Mouse (Mus musculus) left cerebral cortex, postnatal 25 days (tissue): ENCODE results near the gene Casq2. TPM values are rescaled to one million over a fixed set of nuclear protein-coding genes. Genes with fewer than 3 reads are reported as not detected.
A peak's percentile ranks its signal among the peaks of the same experiment; 100 is the strongest.
"Not testable (repeated sequence)": the region's sequence is repeated elsewhere in the genome, so short reads cannot be mapped to it uniquely, and the experiment has no call there.

Experiments used
- DNase-seq, 2 experiments: peaks; one replicate each; pipeline ENCODE4 v3.0.0; 2022; ENCODE audit warnings: low spot score in 2 of 2, mixed read lengths in 1 of 2
- intact Hi-C: fragments of 180-260 bp; cut with DNase I; formaldehyde crosslinking; loops from one replicate; pipeline ENCODE4 v1.15.1; 2025
- total RNA-seq, 2 experiments: library from RNA; stranded (reverse); gene quantifications; 2 replicates each; pipeline ENCODE4 v1.2.3; 2021

The Casq2 gene
- total RNA-seq, 2 experiments from 2014 or later, result 1.3 to 1.4 TPM

GRCm38 (mm10) chr3:102156737-102157136, 70.5 kb downstream of the Casq2 start:
- no peak for DNase-seq
- intact Hi-C loops, result no loop called here

GRCm38 (mm10) chr3:102157652-102158051, 71.4 kb downstream of the Casq2 start:
- DNase-seq, result no peak
- intact Hi-C loops, result no loop called here

GRCm38 (mm10) chr3:102158759-102159422, 72.7 kb downstream of the Casq2 start:
- DNase-seq, result no peak
- intact Hi-C loops, result no loop called here

- intact Hi-C loops, result no loop called here
Measured at GRCm38 (mm10) chr3:102159423-102160325, 73.5 kb downstream of the Casq2 start.

GRCm38 (mm10) chr3:102163861-102164260, 77.6 kb downstream of the Casq2 start:
- DNase-seq, intact Hi-C loops: not testable (repeated sequence)

More at GRCm38 (mm10) chr3:102159423-102160325, 73.5 kb downstream of the Casq2 start:
- DNase-seq, result peak; percentile 22 to 35

GRCm38 (mm10) chr3:102164911-102165310, 78.7 kb downstream of the Casq2 start:
- intact Hi-C loops, result loop anchor here (5.0 kb wide), 1 partner anchor 42 kb away; no protein-coding TSS in a partner anchor
- DNase-seq, result no peak

- intact Hi-C loops, result loop anchor here (5.0 kb wide), 1 partner anchor 42 kb away; no protein-coding TSS in a partner anchor
- no peak for DNase-seq
Measured at GRCm38 (mm10) chr3:102165536-102166286, 79.5 kb downstream of the Casq2 start.

GRCm38 (mm10) chr3:102166287-102166620, 80.0 kb downstream of the Casq2 start:
- no peak for DNase-seq
- intact Hi-C loops, result loop anchor here (5.0 kb wide), 1 partner anchor 41 kb away; no protein-coding TSS in a partner anchor

- intact Hi-C loops, result loop anchor here (5.0 kb wide), 1 partner anchor 41 kb away; no protein-coding TSS in a partner anchor
- DNase-seq, result no peak
Measured at GRCm38 (mm10) chr3:102166794-102167193, 80.6 kb downstream of the Casq2 start.

GRCm38 (mm10) chr3:102167555-102168210, 81.5 kb downstream of the Casq2 start:
- intact Hi-C loops, result loop anchor here (5.0 kb wide), 1 partner anchor 40 kb away; no protein-coding TSS in a partner anchor
- DNase-seq, result no peak

GRCm38 (mm10) chr3:102169197-102169905, 83.1 kb downstream of the Casq2 start:
- peak; percentile 94 to 99 for DNase-seq
- intact Hi-C loops, result loop anchor here (5.0 kb wide), 1 partner anchor 38 kb away; no protein-coding TSS in a partner anchor

- no peak for DNase-seq
- intact Hi-C loops, result no loop called here
Measured at GRCm38 (mm10) chr3:102174118-102174865, 88.1 kb downstream of the Casq2 start.

GRCm38 (mm10) chr3:102175701-102176100, 89.5 kb downstream of the Casq2 start:
- intact Hi-C loops, result no loop called here
- DNase-seq, result no peak

GRCm38 (mm10) chr3:102176116-102176515, 89.9 kb downstream of the Casq2 start:
- intact Hi-C loops, result no loop called here

GRCm38 (mm10) chr3:102177837-102178615, 91.8 kb downstream of the Casq2 start:
- intact Hi-C loops, result no loop called here
- no peak for DNase-seq

More at GRCm38 (mm10) chr3:102176116-102176515, 89.9 kb downstream of the Casq2 start:
- DNase-seq, result no peak

GRCm38 (mm10) chr3:102179869-102180268, 93.7 kb downstream of the Casq2 start:
- DNase-seq, result no peak
- intact Hi-C loops, result no loop called here

GRCm38 (mm10) chr3:102180746-102181145, 94.5 kb downstream of the Casq2 start:
- intact Hi-C loops, result no loop called here

More at GRCm38 (mm10) chr3:102180746-102181145, 94.5 kb downstream of the Casq2 start:
- DNase-seq, result no peak
